Mouse (Mus musculus) testis, adult 2 months (tissue): Measurements from ENCODE around the gene Gadl1. TPM values are rescaled to one million over a fixed set of nuclear protein-coding genes. Genes with fewer than 3 reads are reported as not detected.

Experiments
- H3K27ac ChIP-seq: fragments of 200-500 bp; 2 replicates; pipeline ENCODE4 v1.5.1; 2012; ENCODE audit warnings: low read depth, low read length; ENCODE audit not compliant: control insufficient read depth, insufficient read depth
- H3K27me3 ChIP-seq: fragments of 200-500 bp; 2 replicates; pipeline ENCODE4 v1.6.1; 2012; ENCODE audit warnings: mild to moderate bottlenecking, low read length, moderate library complexity; ENCODE audit not compliant: control insufficient read depth, insufficient read depth
- H3K36me3 ChIP-seq: fragments of 200-500 bp; 2 replicates; pipeline ENCODE4 v1.6.1; 2012; ENCODE audit warnings: mild to moderate bottlenecking, low read length; ENCODE audit not compliant: control insufficient read depth, insufficient read depth
- H3K4me1 ChIP-seq: fragments of 200-500 bp; 2 replicates; pipeline ENCODE4 v1.6.1; 2012; ENCODE audit warnings: low read length; ENCODE audit not compliant: control insufficient read depth, insufficient read depth
- H3K4me3 ChIP-seq: fragments of 200-500 bp; 2 replicates; pipeline ENCODE4 v1.5.1; 2012; ENCODE audit warnings: low read depth, mild to moderate bottlenecking, low read length, moderate library complexity, mixed read lengths; ENCODE audit not compliant: control insufficient read depth
- CTCF ChIP-seq: fragments of 200-500 bp; IDR thresholded peaks from 2 replicates; pipeline ENCODE4 v1.5.1; 2012; ENCODE audit warnings: low read depth, mild to moderate bottlenecking, inconsistent platforms, low read length, moderate library complexity; ENCODE audit not compliant: control insufficient read depth, insufficient read depth, insufficient replicate concordance
- POLR2A ChIP-seq: fragments of 200-500 bp; IDR thresholded peaks from 2 replicates; pipeline ENCODE4 v1.6.1; 2012; ENCODE audit warnings: low read depth, mild to moderate bottlenecking, inconsistent platforms, low read length, moderate library complexity; ENCODE audit not compliant: control insufficient read depth
- polyA plus RNA-seq: library from polyadenylated mRNA; depleted of rRNA; stranded (reverse); fragments of >200 nt; gene quantifications from 2 replicates; pipeline ENCODE4 v1.2.3, GENCODE M21; 2012

Gene Gadl1
- polyA plus RNA-seq, 1 experiment, result 2.3 TPM

DNA sequence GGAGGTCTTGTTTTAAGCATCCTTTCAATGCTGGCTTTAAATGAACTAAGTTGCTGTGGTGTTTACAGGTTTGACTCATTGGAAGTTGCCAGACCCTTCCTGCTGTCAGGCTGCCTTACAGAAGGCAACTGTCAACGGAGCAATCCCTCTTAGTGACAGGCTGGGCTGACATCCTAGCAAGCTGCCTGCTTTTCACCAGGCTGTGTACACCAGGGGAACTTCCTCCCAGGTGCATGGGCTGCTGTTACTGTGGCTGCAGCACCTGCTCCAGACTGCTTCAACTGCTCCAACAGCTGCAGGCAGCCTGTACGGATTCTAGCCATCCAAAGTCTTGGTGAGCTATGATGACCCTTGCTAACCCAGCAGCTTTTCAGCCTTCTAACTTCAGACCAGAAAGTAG lies 167.7 kb downstream of the Gadl1 start:
- no peaks in the 10 kb centered on the region for H3K36me3 ChIP-seq
- no peak overlapping the region for H3K27ac ChIP-seq
- no peak for TF ChIP-seq CTCF
- TF ChIP-seq POLR2A, result no peak
- no peaks in the 10 kb centered on the region for H3K4me1 ChIP-seq
- no peak overlapping the region for H3K4me3 ChIP-seq
- H3K27me3 ChIP-seq, result no peaks in the 10 kb centered on the region

DNA sequence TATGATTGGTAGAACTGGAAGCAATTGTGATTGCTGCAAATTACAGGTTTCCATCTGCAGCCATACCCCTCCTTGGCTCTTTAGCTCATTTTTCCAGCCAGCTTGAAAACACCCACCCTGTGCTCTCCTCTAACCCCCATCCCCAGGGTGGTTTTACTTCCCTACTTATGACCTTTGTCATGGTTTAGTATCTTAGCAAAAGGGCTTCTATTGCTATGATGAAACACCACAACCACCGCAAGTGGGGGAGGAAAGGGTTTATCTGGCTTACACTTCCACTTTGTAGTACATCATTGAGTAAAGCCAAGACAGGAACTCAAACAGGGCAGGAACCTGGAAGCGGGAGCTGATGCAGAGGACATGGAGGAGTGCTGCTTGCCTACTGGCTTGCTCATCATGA lies 168.2 kb downstream of the Gadl1 start:
- Histone ChIP-seq H3K27me3 (no peaks in the 10 kb centered on the region), H3K4me1 (no peaks in the 10 kb centered on the region), H3K36me3 (no peaks in the 10 kb centered on the region), H3K27ac (no peak overlapping the region), H3K4me3 (no peak overlapping the region)
- TF ChIP-seq CTCF, result no peak
- no peak for TF ChIP-seq POLR2A

DNA sequence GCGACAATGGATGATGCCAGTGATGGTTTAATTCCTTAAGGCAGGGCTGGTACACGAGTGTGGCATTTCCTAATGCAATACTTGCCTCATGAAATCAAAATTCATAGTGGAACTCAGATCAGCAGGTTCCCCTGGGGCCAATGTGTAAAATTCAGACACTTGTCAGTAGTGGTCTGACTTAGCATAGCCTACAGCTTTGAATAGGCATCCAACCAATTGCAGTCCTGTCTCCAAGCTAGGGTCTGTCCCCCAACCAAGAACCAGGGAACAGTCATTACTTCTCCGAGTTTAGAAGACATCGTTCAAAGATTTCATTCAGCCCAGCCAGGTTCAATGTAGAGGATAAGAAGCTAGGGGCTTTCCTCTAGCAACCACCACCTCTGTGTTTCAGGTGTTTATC lies 172.5 kb downstream of the Gadl1 start:
- Histone ChIP-seq H3K4me1 (peaks cover 8% of the 10 kb centered on the region), H3K4me3 (no peak overlapping the region), H3K36me3 (no peaks in the 10 kb centered on the region), H3K27ac (no peak overlapping the region), H3K27me3 (no peaks in the 10 kb centered on the region)
- no peak for TF ChIP-seq POLR2A
- TF ChIP-seq CTCF, result no peak

DNA sequence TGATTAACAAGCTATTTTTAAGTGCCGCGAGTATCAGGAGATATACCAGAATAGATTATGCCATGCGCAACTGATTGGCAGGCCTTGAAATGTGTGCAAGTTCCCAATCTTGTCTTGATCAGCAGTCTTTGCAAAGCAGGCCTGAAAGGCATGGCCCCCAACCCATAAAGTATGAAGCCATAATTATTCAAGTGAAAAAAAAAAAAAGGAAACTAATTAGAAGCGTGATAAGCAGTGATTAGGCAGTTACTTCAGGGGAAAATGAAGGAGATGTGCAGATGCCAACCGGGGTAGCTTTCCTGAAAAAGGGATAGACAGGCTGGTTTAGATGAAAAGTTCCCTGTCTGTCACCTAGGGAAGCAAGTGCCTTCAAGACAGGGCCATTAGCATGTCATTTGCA lies 174.0 kb downstream of the Gadl1 start:
- Histone ChIP-seq H3K27me3 (no peaks in the 10 kb centered on the region), H3K4me3 (no peak overlapping the region), H3K27ac (no peak overlapping the region), H3K36me3 (no peaks in the 10 kb centered on the region), H3K4me1 (peaks cover 8% of the 10 kb centered on the region)
- TF ChIP-seq CTCF, result no peak
- TF ChIP-seq POLR2A, result no peak

DNA sequence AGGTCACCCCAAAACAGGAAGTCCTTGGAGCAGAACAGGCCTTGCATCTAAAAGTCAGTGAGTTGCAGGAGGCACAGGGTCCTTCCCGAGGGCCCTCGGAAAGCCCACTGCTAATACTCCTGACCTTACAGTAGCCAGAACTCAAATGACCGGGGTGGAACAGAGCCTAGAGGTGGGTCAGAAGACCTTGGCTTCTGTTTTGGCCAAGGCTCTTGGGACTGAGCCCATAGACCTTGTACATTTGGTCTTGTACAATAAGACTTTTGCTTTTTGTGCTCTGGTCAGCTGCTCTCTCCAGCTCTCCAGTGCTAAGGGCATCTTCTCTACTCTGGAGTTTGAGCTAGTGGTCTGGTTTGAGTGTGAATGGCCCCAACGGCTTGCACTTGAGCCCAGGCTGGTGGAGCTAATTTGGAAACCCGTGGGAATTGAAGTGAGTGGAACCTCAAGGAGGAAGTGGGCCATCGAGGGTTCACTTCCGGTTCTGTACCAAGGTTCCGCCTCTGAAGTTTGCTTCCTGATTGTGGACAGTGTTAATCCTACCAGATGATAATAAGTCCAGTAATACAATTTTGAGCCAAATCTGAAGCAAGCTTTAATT lies 174.6 kb downstream of the Gadl1 start:
- Histone ChIP-seq H3K27me3 (no peaks in the 10 kb centered on the region), H3K27ac (no peak overlapping the region), H3K4me3 (no peak overlapping the region), H3K4me1 (peaks cover 8% of the 10 kb centered on the region), H3K36me3 (no peaks in the 10 kb centered on the region)
- TF ChIP-seq CTCF (no peak), POLR2A (no peak)

DNA sequence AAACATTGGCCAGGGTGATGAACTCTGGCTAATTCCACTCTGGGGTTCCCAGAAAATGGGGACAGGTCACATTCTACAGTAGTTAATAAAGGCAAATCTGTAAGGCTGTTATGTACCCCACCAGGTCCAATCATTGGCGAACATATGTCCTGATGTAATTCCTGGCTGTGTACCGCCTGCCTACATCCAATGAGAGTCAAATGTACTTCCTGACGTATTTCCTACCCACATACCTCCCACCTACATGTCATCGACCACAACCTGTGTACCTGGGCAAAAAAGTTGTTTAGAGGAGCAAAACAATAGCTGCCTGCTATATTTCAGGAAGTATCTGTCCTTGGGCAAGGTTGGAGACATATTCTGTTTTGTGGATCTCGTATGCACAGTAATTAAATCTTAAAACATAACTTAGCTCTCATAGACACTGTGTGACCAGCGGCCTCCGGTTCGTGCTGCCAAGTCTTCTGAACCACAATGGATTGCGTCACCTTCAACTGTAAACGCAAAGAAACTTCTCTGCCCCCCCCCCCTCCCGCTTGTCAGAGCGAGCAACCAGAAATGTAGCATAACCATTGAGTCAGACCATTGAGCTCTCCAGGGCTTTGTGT lies 175.2 kb downstream of the Gadl1 start:
- H3K36me3 ChIP-seq, result no peaks in the 10 kb centered on the region

DNA sequence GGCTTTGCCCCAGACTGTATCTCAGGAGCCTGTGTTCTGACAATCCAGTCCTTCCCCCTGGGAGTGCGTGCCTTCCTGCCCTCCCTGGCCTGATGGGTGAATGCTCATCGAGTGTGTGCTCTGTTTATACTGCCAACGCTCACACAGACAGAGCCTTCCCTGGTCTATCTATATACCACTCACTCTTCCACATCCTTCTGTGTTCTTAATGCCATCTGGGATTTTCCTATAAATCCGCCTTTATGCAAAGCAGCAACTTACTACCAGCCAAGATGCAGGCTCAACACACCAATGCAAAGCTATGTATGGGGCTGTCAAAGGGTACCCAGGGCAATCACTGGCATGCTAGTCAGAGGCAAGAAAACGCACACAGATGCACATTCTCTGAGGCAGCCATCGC lies 176.7 kb downstream of the Gadl1 start:
- Histone ChIP-seq H3K36me3 (no peaks in the 10 kb centered on the region), H3K27ac (no peak overlapping the region), H3K4me3 (no peak overlapping the region), H3K27me3 (no peaks in the 10 kb centered on the region), H3K4me1 (peaks cover 8% of the 10 kb centered on the region)
- TF ChIP-seq POLR2A (no peak), CTCF (no peak)

More for the DNA sequence above, 175.2 kb downstream of the Gadl1 start:
- H3K27ac ChIP-seq, result no peak overlapping the region
- no peak overlapping the region for H3K4me3 ChIP-seq
- TF ChIP-seq CTCF (no peak), POLR2A (no peak)
- peaks cover 8% of the 10 kb centered on the region for H3K4me1 ChIP-seq
- H3K27me3 ChIP-seq, result no peaks in the 10 kb centered on the region
